Mouse (Mus musculus) embryo, embryonic 9.5 days (tissue): ENCODE measurements around the gene Gm20517.
A peak's percentile ranks its signal among the peaks of the same experiment; 100 is the strongest.

Experiments
- DNase-seq: peaks from one replicate; pipeline ENCODE4 v3.0.0-alpha.2; 2017; ENCODE audit errors: extremely low spot score

The Gm20517 gene

DNA sequence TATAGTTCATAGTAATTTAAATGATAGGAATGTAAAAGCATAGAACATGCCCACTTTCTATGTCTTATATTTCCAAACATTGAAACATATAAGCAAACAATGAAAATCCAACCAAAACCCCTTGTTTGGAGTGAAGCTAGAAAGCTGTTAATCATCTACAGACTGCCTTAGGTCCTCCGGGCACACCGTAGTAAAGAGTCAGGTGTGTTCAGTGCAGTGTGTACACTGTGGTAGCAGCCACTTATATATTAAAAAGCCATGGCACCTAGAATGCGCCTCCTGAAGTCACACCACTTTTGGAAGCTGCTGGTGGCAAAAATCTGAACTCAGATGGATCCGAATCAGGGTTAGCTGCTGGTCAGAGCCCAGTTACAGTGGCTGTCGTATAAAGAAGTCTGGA, 66.8 kb downstream of the Gm20517 start:
- DNase-seq = no peak

DNA sequence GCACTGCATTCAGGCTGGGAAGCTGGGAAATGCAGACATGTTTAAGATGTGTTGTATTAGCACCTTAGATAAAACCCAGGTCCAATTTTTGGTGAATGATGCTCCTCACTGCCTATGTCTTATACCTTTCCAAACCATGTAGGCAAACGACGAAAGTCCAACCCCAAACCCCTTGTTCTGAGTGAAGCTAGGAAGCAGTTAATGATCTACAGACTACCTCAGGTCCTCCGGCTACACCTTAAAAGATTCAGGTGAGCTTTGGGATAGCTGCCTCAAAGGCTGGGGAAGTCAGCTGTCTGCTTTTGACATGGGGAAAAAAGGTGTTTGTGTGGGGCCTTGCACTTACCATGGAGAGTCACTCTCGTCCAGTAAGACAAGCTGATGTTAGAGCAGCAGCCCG, 67.3 kb downstream of the Gm20517 start:
- DNase-seq = no peak

DNA sequence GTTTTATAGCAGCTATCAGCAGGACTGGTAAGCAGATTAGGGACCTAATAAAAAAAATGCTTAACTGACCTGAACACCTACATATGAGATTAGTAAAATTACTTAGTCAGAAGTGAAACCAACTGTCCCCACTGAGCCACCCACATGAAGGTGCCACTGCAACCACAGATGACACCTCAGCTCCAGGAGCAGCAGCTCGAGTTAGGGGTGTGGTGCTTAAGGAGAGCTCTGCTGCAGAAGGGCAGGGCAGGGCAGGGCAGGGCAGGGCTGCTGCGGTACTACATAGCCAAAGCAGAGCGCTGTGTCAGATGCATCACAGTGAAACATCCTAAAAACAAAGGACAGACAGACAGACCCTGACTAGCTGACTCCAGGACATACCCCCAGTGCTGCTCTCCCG, 71.4 kb downstream of the Gm20517 start:
- DNase-seq = no peak

DNA sequence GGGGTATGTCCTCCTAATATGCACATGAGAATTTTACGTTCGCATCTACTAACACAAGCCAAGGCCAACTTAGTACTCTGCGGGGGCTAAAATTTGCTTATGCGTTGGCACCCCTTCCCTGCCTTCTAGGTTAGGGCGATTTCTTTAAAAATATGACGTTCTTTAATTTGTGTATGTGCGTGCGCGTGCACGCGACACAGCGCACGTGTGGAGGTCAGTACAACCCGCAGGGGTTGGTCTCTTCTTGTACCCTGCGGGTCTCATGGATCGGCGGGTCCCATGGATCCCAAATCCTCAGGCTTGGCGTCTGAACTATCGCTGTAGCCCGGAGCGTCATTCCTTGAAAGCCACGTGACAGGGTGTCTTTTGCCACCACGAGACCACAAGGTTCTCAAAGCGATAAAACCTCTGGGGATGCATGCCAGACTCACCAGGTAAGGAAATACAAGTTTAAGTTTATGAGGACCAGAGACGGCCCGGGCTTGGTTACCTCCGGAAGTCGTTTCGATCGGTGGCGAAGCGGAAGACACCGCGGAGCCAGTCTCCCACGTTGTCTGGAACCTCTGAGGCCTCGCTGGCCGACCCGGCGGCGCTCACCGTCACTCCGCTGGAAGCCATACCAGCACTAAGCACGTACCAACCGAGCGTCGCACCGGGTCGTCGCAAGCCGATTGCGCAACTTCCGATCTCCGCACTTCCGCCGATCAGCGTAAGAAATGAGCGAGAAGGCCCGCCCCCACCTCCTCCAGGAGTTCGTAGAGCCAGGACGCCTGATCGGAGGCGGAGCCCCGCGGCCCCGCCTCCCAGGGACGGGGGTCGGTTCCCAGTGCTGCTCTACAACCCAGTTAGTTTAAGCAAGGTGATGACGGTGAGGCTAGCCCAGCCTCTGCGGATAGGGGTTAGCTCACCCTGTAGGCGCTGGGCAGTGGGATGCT, 76.3 kb downstream of the Gm20517 start:
- peak; percentile 92 for DNase-seq

DNA sequence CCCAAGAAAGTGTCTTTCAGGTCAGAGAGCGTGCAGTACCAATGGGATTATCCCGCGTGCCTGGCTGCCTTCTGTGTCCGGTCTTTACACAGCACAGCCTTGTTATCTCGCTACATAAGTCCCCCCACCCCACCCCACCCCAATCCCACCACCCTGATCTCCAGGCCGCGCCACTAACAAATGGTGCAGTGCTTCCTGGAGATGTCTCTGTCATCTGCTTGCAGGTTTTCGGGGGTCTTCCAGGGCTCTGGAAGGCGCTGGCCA, 76.9 kb downstream of the Gm20517 start, which contains the start of gene Tomm6:
TSS of gene Tomm6 (minus strand) at position 43 of the 264 bp plus-strand sequence.
- DNase-seq = no peak

DNA sequence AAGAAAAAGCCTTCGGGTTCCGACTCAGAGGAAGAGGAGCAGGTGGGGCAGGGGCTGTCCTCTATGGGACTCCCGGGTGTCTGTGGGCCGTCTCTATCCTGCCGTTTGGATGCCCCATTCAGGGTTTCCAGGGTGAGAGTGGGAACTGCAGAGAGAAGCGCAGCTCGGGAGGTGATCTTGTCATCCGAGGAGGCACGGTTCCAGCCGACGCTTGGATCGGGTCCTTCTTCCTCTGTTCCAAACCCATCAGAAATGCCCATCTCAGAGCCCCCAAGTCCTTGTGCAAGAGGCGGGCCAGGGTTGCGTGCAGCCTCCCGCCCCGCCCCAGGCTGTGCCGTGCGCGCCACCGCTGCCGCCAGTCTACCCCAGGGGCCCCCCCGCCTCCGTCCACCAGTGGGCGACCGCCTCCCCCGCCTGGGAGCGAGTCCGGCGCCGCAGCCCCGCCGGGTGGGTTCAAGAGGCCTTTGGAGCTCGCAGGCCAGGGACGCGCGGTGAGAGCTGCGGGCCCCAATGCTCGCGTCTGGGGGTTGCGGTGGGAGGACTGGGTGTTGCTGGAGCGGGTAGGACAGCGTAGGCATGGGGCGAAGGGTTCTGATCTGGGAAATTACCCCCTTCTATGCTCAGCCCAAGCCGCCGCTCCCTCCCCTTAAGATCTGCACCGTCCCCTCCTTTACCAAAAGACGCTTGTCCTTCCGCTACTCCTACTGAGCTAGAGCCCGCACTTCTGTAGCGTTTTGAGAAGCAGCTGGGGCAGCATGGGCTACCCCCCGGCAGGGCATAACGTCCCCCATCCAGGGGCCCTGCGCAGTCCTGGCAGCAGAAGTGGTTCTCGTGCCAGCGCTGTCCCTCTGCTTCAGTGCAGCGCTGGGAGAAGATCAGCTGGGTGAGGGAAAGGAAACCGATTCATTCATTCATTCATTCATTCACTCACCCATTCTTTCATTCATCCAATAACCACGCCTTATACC, 77.5 kb downstream of the Gm20517 start, which contains the start of gene Frs3:
TSS of gene Frs3 (plus strand) at position 423 of the 968 bp plus-strand sequence.
- DNase-seq = peak; percentile 77

DNA sequence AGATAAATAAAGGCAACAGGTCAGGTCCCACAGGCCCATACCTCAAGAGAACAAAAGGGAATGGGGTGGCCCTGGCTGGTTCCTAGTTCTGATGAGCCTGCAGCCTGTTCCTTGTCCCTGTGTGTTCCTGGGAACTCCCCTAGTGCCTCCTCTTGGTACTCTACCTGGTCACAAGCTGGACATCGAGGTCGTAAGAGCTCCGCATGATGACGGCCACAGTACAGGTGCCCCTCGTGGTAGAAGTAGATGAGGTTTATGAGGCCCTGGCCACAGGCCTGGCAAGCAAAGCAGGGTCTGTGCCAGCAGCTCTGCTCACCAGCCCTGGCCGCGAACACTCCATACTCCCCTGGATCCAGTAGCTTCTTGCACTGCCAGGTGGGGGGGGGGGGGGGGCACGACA, 78.5 kb downstream of the Gm20517 start:
- no peak for DNase-seq

DNA sequence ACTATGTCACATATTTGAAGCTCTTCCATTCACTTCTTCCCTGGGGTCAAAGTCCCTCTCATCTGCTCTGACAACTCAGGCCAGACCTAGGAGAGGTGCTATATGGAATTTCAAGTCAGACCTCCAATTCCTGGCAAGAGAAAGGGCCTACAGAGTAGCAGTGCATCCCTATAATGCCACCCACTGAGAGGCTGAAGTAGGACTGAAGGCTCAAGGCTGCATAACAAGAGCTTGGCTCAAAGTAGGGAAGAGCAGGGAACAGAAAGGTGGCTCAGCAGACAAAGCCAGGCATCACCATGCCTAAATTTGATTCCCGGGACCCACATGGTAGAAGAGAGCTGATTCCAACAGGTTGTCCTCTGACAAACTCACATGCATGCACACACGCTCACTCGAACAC, 80.3 kb downstream of the Gm20517 start:
- no peak for DNase-seq

DNA sequence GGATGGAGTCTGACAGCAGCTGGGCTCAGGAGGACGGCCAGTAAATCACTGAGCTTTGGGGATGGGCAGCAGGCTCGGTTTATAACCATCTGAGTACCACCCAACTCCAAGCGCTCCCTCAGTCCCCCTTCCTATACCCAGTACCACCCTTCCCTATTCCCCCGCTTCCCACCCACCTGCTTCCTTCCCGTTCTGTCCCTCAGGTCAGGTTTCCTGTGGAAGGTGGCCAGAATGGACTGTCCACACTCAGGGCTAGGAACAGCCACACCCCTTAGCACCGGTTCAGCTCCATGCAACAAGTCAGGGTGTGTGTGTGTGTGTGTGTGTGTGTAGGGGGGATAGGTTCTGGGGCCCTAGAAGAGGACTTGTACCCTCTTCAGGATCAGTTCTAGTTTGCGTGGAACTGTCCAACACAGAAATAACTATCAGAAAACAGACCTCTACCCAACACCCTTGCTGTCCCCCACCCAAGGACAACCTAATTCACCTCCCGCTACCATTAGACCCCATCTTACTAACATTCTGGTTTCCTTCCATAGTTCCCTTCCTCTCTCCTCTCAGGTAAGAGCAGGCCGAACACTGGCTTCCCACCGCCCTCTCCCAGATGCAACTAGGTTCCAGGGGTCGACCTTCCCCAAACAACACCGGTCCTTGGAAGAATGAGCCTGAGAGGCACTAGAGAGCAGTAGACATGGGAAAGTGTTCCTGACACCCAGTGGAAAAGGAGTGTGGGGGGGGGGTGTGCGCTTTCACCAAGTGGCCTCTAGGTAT, 82.5 kb downstream of the Gm20517 start:
- DNase-seq = no peak

DNA sequence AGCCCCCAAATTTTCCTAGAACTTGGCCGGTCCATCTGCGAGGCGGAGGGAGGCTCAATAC, 82.9 kb downstream of the Gm20517 start, which contains the start of gene Gm21981:
TSS of gene Gm21981 (minus strand) at position 14 of the 61 bp plus-strand sequence.
- no peak for DNase-seq

DNA sequence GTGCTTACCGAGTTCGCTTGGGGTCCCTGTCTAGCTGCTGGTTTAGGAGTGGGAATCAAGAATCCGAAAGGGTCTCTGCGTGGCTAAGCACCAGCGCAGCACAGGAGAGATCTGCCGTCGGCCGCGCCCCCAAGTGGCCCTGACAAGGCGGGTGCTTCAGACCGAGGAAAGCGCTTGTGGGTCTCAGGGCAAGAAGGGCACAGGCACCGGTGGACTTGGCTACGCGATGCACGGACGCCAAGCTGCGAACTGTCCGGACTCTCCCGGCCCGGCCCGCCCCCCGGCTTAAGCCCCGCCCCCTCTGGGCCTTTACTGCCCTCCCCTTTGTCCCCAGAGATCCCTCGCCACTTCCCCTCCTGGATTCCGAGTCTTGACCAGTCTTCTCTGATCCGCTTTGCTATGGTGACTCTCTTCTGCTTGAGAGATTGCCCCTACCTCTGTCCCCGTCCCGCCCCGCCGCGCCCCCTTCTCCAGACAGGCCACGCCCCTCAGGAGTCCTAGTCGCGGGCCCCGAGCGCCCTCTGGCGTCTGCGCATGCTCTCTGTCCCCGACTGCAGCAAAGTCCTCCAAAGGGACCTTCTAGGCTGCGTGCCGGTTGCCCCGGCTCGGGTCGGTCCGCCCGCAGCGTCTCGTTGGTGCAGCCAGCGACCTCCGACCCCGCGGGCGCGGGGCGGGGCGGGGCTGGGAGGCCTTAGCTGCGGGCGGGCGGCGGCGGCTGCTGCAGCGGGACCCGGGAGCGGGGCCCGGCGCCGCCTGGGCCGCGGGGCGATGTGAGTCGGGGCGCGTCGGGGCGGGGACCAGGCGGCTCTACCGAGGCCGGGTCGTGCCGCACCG, 83.3 kb downstream of the Gm20517 start, which contains the start of gene Prickle4:
TSS of gene Prickle4 (minus strand) at position 234 of the 834 bp plus-strand sequence.
- DNase-seq = peak; percentile 99

DNA sequence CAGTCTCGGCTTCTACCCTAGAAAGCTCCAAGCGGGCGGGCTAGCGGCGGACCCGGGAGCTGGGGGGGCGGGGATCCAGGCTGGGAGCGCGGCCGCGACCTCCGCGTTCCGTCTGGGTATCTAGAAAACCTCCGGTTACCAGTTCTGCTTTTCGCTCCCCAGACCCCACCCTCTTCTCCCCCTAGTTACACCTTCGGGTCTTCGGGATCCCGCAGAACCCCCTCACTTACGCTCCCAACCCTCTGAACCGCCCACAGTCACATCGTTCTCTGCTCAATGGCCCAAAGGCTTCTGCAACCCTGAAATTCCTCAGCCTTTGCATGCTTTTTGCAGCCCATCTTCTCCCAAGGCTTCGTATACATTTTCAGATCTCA, 83.9 kb downstream of the Gm20517 start:
- no peak for DNase-seq

DNA sequence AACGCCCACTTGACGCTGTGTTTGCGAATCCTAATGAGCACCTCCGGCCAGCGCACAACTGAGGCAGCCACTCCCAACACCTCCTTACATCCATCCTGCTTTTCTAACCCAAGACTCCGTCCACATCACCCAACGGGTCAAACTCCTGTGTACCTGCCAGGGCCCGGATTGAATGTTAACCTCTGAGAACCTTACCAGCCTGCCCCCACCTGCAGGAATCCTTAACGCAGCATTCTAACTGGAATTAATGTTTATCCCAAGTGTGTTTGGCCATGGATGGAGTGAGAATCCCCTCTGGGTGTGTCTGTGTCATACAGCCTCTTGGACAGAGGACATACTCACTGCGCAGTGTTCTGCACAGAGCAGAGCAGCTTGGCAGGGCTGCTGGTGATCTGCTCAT, 86.8 kb downstream of the Gm20517 start:
- no peak for DNase-seq

DNA sequence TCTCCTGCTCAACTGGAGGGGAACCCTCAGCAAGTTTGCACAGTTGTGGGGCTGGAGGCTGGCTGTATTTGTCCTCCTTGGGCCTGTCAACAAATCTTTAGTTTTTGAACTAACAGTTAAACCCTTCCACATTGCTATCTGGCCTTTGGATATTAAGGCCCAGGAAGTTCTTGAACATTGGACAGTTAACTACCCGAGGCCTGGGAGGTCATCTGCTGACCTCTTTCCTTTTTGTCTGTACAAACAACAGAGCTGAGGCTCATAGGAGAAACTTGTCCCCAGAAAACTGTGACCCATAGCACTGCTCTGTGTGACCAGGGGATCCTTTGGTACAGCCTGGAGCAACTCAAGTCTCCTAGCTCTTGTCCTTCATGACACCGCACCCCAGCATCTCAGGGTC, 87.7 kb downstream of the Gm20517 start:
- no peak for DNase-seq

DNA sequence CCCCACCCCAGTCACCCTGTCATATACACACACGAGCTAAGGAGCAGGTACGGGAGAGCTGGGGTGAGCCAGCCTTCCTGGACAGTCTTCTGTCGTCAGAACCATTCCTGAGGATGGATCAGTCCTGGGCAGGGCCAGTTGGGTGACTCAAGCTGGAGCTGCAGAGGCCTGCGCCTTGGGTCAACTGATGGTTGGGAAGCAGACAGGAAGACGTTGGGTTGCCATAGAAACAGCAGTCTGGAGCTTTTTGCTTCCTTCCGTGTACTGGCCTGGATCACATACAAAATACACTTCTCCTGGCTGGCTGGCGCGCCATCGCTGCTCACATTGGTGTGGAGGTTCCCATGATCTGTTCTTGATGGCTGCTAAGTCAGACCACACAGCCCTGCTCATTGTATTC, 90.4 kb downstream of the Gm20517 start:
- DNase-seq = no peak

DNA sequence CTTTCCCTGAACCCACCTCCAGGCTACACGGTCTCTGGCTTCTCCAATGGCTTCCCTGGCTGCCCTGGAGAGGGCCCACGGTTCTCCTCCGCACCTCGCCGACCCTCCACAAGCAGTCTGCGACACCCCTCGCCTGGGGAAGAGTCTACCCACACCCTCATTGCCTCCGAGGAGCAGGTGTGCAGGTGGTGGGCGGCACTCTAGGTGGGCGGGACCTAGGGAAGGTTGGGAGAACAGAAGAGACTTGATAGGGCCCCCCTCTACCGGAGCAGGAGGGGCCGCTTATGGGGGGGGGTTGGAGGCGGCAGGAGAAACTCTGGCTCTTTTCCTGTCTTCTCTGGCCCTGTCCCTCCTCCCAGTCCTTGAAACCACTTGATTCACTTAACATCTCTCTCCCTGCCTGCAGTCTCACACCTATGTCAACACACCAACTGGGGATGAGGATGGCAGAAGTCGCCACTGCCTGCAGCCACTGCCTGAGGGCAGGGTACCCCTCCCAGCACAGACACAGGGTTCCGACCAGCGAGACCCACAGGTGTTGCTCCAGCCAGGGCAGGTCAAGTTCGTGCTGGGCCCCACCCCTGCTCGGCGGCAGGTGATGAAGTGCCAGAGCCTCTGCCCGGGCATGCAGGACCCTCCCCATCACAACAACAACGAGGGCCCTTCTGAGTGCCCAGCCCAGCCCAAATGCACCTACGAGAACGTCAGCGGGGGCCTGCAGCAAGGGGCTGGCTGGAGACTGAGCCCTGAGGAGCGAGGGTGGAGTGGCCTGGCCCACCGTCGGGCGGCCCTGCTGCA, 91.4 kb downstream of the Gm20517 start:
- no peak for DNase-seq

DNA sequence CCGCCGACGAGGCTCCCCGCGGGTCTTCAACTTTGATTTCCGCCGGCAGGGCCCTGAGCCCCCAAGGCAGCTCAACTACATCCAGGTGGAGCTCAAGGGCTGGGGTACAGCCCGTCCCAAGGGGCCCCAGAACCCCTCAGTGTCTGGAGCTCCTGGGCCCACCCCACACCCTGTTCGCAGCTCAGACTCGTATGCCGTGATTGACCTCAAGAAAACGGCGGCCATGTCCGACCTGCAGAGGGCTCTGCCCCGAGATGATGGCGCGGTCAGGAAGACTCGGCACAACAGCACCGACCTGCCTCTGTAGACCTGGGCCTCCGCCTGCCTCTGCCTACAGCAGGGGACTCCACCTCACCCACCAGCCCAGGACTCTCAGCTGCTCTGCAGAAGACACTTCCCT, 92.2 kb downstream of the Gm20517 start:
- peak; percentile 40 for DNase-seq

DNA sequence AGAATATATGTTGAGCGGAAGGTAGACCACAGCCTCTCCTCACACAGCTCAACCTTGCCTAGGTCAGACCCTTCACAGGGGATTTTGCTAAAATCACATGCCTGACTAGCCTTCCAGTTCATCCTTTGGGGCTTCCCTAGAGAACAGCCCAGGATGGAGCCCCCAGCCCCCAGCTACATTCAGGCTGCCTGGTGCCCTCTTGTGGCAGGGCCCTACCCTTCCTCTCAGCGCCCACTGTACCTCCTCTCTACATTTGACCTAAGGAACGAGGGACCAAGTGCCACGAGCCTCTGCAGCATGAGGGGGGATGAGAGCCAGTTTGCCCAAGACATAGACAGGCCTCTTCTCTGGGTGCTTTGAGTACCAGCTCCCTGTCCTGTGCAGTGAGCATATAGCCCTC, 93.3 kb downstream of the Gm20517 start:
- DNase-seq = no peak

DNA sequence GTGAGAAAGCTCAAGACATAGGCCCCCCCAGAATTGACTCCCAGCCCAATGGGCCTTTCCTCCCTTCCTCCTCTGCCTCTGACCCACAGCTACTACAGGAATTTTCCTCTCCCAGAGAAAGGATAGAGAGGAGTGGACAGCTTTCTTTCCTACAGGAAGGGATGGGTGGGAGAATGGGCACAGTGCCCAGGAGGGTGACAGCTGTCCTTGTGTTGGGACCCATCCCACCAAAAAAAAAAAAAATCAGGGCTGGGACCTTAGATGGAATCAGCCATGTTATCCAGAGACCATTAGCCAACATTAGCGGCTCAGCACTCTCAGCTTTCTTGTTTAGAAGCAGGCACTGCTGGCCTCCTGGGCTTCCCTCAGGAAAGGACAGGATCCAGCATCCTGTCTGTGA, 94.8 kb downstream of the Gm20517 start:
- DNase-seq = no peak

DNA sequence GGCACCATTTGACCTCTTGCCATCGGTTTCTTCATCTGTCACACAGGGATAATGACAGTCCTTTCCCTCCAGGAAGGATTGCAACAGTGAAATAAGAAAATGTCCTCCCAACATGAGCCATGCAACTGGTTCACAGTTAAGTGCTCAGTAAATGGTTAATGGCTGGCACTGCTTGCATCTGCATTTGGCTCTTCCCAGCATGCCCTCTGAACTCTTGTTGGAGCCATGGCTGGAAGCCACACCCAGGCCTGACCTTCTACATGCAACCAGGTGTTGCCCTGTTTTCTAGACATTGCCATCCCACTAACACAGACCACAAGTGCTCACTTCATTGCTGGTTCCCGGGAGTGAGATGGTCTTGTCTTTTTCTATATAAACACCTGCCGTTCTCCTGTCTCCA, 96.6 kb downstream of the Gm20517 start:
- DNase-seq = no peak

DNA sequence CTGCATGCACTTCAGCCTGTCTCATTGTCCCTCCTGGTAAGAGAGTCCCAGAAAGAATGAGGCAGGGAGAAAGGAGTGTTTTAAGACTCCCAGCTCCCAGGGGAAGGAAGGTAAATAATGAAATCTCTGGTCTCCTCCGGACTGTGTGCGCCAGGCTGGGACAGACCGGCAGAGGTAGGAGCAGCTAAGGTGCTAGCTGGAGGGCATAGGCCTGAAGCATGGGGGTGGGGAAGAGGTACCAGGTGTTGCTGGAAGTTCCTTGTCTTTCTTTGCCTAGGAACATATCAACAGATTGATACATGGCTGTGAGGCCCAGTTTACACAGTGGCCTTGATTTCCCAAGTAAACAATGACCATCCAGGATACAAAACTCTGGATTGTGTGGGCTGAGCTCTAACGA, 97.6 kb downstream of the Gm20517 start:
- no peak for DNase-seq
